Mouse (Mus musculus) forebrain, postnatal 0 days (tissue): ENCODE results near the gene Mettl23. TPM values are rescaled to one million over a fixed set of nuclear protein-coding genes. Genes with fewer than 3 reads are reported as not detected.

Source experiments
- ATAC-seq: fragments of 200-750 bp; cut with Nextera tagmentation; 2 replicates; pipeline ENCODE4 v1.8.0; 2017; ENCODE audit warnings: mild to moderate bottlenecking, moderate library complexity
- DNase-seq: peaks from one replicate; pipeline ENCODE4 v3.0.0-alpha.2; 2015
- H3K27ac ChIP-seq: fragments of 300-500 bp; sonication (generic); 2 replicates; pipeline ENCODE4 v1.5.1; 2014; ENCODE audit warnings: low read depth, mild to moderate bottlenecking, antibody characterized with exemption, low read length, moderate library complexity, mixed read lengths
- H3K27me3 ChIP-seq: fragments of 300-500 bp; sonication (generic); 2 replicates; pipeline ENCODE4 v1.6.1; 2014; ENCODE audit warnings: mild to moderate bottlenecking, low read length, mixed read lengths; ENCODE audit not compliant: insufficient read depth
- H3K36me3 ChIP-seq: fragments of 300-500 bp; sonication (generic); 2 replicates; pipeline ENCODE4 v1.6.1; 2014; ENCODE audit warnings: mild to moderate bottlenecking, moderate library complexity; ENCODE audit not compliant: insufficient read depth
- H3K4me1 ChIP-seq: fragments of 300-500 bp; sonication (generic); 2 replicates; pipeline ENCODE4 v1.6.1; 2014; ENCODE audit warnings: antibody characterized with exemption; ENCODE audit not compliant: insufficient read depth
- H3K4me2 ChIP-seq: fragments of 300-500 bp; sonication (generic); 2 replicates; pipeline ENCODE4 v1.6.1; 2014; ENCODE audit warnings: low read depth, mild to moderate bottlenecking, moderate library complexity
- H3K4me3 ChIP-seq: fragments of 300-500 bp; sonication (generic); 2 replicates; pipeline ENCODE4 v1.5.1; 2014; ENCODE audit warnings: low read depth, low read length, mixed read lengths
- H3K9ac ChIP-seq: fragments of 300-500 bp; sonication (generic); 2 replicates; pipeline ENCODE4 v1.6.1; 2014; ENCODE audit warnings: mild to moderate bottlenecking
- H3K9me3 ChIP-seq: fragments of 300-500 bp; sonication (generic); 2 replicates; pipeline ENCODE4 v1.6.1; 2016; ENCODE audit warnings: low read length
- CTCF ChIP-seq: sonication (generic); IDR thresholded peaks from 2 replicates; pipeline ENCODE4 v1.5.1; 2016; ENCODE audit warnings: antibody characterized with exemption, control low read depth, low read depth
- WGBS: fragments of 180-500 bp; shearing (Covaris S2); extraction: QIAGEN DNeasy Blood & Tissue Kit; methylation state at CpG from one replicate; pipeline ENCODE4 v1.1.7; 2014; 5-methylcytosine and 5-hydroxymethylcytosine counted together
- polyA plus RNA-seq: library from polyadenylated mRNA; unstranded; fragments of >200 nt; fragmentation: Nextera tagmentation; extraction: Ambion mirVana; gene quantifications from 2 replicates; pipeline ENCODE4 v1.2.1, GENCODE M21; 2015
- total RNA-seq: library from RNA; depleted of rRNA; stranded (reverse); fragments of >200 nt; gene quantifications from 2 replicates; pipeline ENCODE4 v1.2.3, GENCODE M21; 2014

Gene Mettl23
- total and polyA plus RNA-seq, 2 experiments from 2014 or later = 40.3 to 54.2 TPM

DNA sequence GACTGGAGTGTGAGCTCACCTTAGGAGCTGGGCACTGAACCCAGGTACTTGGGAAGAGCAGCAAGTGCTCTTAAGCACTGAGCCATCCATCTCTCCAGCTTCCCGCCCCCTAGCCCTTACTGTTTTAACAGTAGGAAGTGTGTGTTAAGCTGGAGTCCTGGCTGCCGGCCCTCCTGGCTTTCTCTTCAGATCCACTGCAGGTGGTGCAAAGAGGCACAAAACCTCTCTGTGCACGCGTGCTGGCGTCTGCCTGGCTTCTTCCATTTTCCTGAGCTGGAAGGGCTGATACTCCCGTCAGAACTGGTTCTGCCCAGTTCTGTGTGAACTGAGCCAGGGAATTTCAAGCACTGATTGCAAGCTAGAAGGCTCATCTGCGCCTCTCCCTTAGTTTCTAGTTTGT lies 37.8 kb downstream of the Mettl23 start:
- no peak for TF ChIP-seq CTCF
- DNase-seq (peak; percentile 45), ATAC-seq (no peak; the same call in 1 of the 2 replicates)
- Histone ChIP-seq H3K4me1 (no peaks in the 10 kb centered on the region), H3K27ac (no peak overlapping the region), H3K4me3 (no peak overlapping the region), H3K27me3 (no peaks in the 10 kb centered on the region), H3K36me3 (peaks cover 2% of the 10 kb centered on the region; the same call in 1 of the 2 replicates), H3K9me3 (no peaks in the 10 kb centered on the region), H3K4me2 (no peak overlapping the region), H3K9ac (no peak overlapping the region)
- 49% methylated on average over 7 of the region's 7 CpGs for WGBS

DNA sequence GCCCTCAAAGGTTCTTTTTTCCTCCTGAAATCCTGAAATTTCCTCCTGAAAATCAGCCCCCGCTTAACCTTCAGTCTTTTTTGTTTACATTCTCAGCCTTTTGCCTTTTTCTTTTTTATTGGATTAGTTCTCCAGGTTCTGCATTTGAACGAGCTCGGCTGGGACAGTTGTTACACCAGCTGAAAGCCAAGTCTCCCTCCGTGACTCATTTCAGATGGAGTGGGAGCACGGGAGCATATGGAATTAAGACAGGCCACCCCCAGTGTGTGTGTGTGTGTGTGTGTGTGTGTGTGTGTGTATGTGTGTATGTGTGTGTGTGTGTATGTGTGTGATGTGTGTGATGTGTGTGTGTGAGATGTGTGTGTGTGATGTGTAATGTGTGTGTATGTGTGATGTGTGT lies 38.4 kb downstream of the Mettl23 start:
- no peak for TF ChIP-seq CTCF
- Histone ChIP-seq H3K4me1 (no peaks in the 10 kb centered on the region), H3K36me3 (no peaks in the 10 kb centered on the region), H3K27ac (no peak overlapping the region), H3K9ac (no peak overlapping the region), H3K4me2 (no peak overlapping the region), H3K4me3 (no peak overlapping the region), H3K27me3 (no peaks in the 10 kb centered on the region), H3K9me3 (no peaks in the 10 kb centered on the region)
- 51% methylated on average over 5 of the region's 5 CpGs for WGBS
- no peak for DNase-seq
- no peak for ATAC-seq

DNA sequence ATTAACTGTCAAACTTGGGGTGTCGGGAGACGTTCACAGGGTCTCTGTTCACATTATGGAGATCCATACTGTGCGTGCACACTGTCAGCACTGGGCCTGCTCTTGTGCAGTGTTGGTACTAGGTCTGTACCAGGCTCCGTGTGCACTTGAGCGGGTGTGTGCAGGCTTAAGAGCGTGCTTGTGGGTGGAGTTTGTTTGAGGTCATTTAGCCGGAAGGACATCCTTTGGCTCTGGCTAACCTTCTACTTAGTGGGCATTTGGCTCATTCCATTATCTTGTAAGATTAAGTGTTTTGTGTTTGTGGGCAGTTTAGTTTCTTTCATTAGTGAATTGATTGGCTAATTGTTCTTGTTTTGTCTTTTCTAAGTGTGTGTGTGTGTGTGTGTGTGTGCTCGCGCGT lies 39.4 kb downstream of the Mettl23 start:
- no peak for TF ChIP-seq CTCF
- WGBS = 74% methylated on average over 10 of the region's 10 CpGs
- ATAC-seq = no peak

DNA sequence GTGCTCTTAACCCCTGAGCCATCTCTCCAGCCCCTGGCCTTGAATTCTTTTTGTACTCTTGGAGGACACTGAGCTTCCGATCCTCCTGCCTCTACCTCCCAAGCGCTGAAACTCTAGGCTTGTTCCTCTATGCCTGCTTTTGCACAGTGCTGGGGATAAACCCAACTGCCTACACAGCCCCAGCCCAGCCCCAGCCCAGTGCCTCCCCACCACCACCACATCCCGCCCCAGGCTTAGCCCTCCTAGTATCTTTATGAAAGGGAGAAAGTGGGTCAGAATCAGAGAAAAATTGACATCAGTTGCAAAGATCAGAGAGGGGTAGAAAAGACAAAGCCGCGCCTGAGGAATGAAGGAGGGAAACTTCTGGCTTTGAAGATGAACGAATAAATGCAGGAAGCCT lies 41.0 kb downstream of the Mettl23 start:
- Histone ChIP-seq H3K4me2 (no peak overlapping the region), H3K4me3 (no peak overlapping the region), H3K36me3 (no peaks in the 10 kb centered on the region), H3K4me1 (no peaks in the 10 kb centered on the region), H3K27me3 (no peaks in the 10 kb centered on the region), H3K9ac (no peak overlapping the region), H3K27ac (no peak overlapping the region), H3K9me3 (no peaks in the 10 kb centered on the region)
- 88% methylated on average over 6 of the region's 6 CpGs for WGBS
- TF ChIP-seq CTCF = no peak
- ATAC-seq (no peak), DNase-seq (no peak)

More for the DNA sequence above, 39.4 kb downstream of the Mettl23 start:
- H3K4me2 ChIP-seq = no peak overlapping the region
- H3K9me3 ChIP-seq = no peaks in the 10 kb centered on the region
- H3K27ac ChIP-seq = no peak overlapping the region
- H3K27me3 ChIP-seq = no peaks in the 10 kb centered on the region
- no peaks in the 10 kb centered on the region for H3K4me1 ChIP-seq
- H3K36me3 ChIP-seq = no peaks in the 10 kb centered on the region
- no peak overlapping the region for H3K4me3 ChIP-seq
- no peak overlapping the region for H3K9ac ChIP-seq
- no peak for DNase-seq

DNA sequence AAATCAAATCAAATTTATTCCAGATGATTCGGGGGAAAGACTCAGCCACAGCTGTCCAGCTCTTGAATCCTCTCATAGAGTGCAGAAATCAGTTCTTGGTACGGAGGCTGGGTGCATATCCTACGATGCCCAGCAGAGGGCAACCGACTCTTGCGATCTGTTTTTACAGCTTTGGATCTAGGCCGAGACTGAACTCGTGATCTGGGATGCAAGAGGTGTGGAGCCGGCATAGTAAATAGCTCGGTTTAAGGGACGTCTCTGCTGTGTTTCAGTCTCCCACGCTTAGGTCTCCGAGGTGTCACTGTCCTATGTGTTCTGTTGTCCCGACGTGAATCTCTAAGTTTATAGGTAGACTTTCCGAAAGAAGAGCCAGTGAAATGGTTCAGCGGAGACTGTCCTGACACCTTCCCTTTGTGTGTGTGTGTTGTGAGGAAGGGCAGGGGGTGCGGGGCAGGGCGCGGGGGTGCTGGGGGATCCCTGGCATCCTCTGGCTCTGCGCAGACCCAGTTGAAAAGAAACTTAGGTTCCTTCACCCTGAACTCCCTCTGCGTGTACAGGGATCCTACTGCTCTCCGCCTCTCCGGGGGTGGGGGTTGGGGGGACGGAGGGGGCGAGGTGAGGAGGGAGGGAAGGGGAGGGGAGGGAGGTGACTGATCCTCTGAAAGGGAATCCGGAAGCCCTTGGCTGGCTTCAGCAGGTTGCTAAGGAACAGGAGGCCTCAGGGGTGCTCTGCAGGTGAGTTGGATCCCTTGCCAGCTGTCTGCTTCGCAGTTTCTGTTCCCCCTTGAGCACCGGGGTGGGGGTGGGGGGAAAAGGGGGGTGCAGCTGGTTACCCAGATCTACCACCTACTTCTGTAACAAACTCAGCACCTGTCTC lies 42.4 kb downstream of the Mettl23 start:
- Histone ChIP-seq H3K27ac (no peak overlapping the region), H3K4me1 (no peaks in the 10 kb centered on the region), H3K27me3 (no peaks in the 10 kb centered on the region), H3K4me3 (peak overlapping the region; percentile 20), H3K4me2 (peak overlapping the region; percentile 55), H3K9me3 (no peaks in the 10 kb centered on the region), H3K36me3 (no peaks in the 10 kb centered on the region), H3K9ac (no peak overlapping the region)
- ATAC-seq (peak; percentile 71), DNase-seq (peak; percentile 94)
- TF ChIP-seq CTCF = peak; percentile 95
- WGBS = 2% methylated on average over 27 of the region's 28 CpGs

DNA sequence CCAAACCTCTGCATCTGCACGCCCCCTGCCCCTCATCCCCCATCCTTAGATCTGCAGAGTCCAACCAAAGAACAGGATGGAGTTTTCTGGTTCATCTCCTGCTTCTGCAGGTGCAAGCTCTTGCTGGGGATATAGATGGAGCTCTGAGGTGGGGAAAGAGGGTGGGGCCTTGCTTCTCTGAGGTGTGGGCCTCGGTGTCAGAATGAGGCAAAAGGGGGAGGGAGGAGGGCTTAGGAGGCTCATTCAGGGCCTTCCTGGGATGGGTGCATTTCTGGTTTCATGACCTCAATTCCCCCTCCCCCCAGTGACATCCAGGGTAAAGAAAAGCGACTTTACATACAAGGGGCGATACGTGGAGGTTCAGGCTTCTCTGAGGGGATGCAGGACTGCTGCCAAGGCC lies 44.1 kb downstream of the Mettl23 start:
- ATAC-seq (no peak), DNase-seq (no peak)
- Histone ChIP-seq H3K27me3 (no peaks in the 10 kb centered on the region), H3K27ac (no peak overlapping the region), H3K4me2 (no peak overlapping the region), H3K9me3 (no peaks in the 10 kb centered on the region), H3K9ac (no peak overlapping the region), H3K4me1 (no peaks in the 10 kb centered on the region), H3K36me3 (no peaks in the 10 kb centered on the region), H3K4me3 (no peak overlapping the region)
- 54% methylated on average over 5 of the region's 5 CpGs for WGBS
- no peak for TF ChIP-seq CTCF
